Mouse (Mus musculus) intestine, embryonic 14.5 days (tissue): Measurements from ENCODE around the gene Adat2. TPM values are rescaled to one million over a fixed set of nuclear protein-coding genes. Genes with fewer than 3 reads are reported as not detected.
A peak's percentile ranks its signal among the peaks of the same experiment; 100 is the strongest.

Source experiments
- ATAC-seq: fragments of 200-750 bp; cut with Nextera tagmentation; replicated peaks from 2 replicates; pipeline ENCODE4 v1.8.0; 2017; ENCODE audit warnings: low read depth, moderate number of reproducible peaks, moderate TSS enrichment, moderate library complexity; ENCODE audit not compliant: low FRiP score, low TSS enrichment
- DNase-seq: peaks from one replicate; pipeline ENCODE4 v3.0.0-alpha.2; 2018; ENCODE audit warnings: low spot score
- H3K27ac ChIP-seq: fragments of 300-500 bp; sonication (generic); 2 replicates; pipeline ENCODE4 v1.5.1; 2014; ENCODE audit warnings: low read depth, mild to moderate bottlenecking, control low read depth
- H3K27me3 ChIP-seq: fragments of 300-500 bp; sonication (generic); replicated peaks from 2 replicates; pipeline ENCODE4 v1.6.1; 2014; ENCODE audit warnings: low read length, control low read depth; ENCODE audit not compliant: control insufficient read depth, insufficient read depth
- H3K36me3 ChIP-seq: fragments of 300-500 bp; sonication (generic); 2 replicates; pipeline ENCODE4 v1.6.1; 2014; ENCODE audit warnings: low read length, control low read depth; ENCODE audit not compliant: control insufficient read depth, insufficient read depth
- H3K4me1 ChIP-seq: fragments of 300-500 bp; sonication (generic); replicated peaks from 2 replicates; pipeline ENCODE4 v1.6.1; 2014; ENCODE audit warnings: low read length, control low read depth, mixed read lengths; ENCODE audit not compliant: control insufficient read depth, insufficient read depth
- H3K4me2 ChIP-seq: fragments of 300-500 bp; sonication (generic); 2 replicates; pipeline ENCODE4 v1.6.1; 2014; ENCODE audit warnings: low read length
- H3K4me3 ChIP-seq: fragments of 300-500 bp; sonication (generic); 2 replicates; pipeline ENCODE4 v1.5.1; 2014; ENCODE audit warnings: low read depth, low read length, control low read depth, mixed read lengths
- H3K9ac ChIP-seq: fragments of 300-500 bp; sonication (generic); 2 replicates; pipeline ENCODE4 v1.6.1; 2014; ENCODE audit warnings: mild to moderate bottlenecking, low read length
- H3K9me3 ChIP-seq: fragments of 300-500 bp; sonication (generic); 2 replicates; pipeline ENCODE4 v1.6.1; 2016; ENCODE audit warnings: low read length, control low read depth; ENCODE audit not compliant: control insufficient read depth
- WGBS: fragments of 180-500 bp; shearing (Covaris S2); extraction: QIAGEN DNeasy Blood & Tissue Kit; methylation state at CpG from one replicate; pipeline ENCODE4 v1.1.7; 2014; 5-methylcytosine and 5-hydroxymethylcytosine counted together
- polyA plus RNA-seq: library from polyadenylated mRNA; unstranded; fragments of >200 nt; fragmentation: Nextera tagmentation; extraction: Ambion mirVana; gene quantifications from 2 replicates; pipeline ENCODE4 v1.2.1, GENCODE M21; 2014

Adat2 gene
- polyA plus RNA-seq, 1 experiment from 2014 or later, result 5.8 TPM

DNA sequence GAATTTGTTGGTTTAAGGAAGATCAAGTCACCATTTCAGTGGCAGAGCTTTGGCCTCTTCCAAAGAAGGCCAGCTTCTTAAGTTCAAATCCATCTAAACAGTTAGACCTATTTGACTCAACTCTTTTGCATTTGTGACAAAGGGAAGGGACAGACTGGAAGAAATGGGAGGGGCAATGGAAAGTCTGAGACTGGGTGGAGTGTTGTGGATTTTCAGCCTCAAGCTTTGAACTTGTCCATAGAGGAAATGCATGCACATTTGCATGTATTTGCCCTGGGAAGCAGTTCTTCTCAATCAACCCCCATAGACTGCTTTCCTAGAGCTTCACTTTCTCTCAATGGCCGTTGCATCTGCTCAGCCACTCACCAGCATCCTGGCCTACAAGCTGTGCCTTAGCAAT lies 1.6 kb downstream of the Adat2 start:
- Histone ChIP-seq H3K4me1 (0 out of 2 replicates have a peak, but pooled peaks cover 6% of the 10 kb centered on the region), H3K27me3 (no peaks in the 10 kb centered on the region), H3K4me2 (no peak overlapping the region; the same call in 1 of the 2 replicates), H3K36me3 (no peaks in the 10 kb centered on the region; the same call in 1 of the 2 replicates), H3K4me3 (no peak overlapping the region), H3K27ac (no peak overlapping the region), H3K9me3 (no peaks in the 10 kb centered on the region), H3K9ac (no peak overlapping the region)
- no peak for ATAC-seq
- no peak for DNase-seq
- 67% methylated on average over 1 of the region's 1 CpGs for WGBS

GRCm38 (mm10) chr10:13560014-13560674 lies 7.5 kb downstream of the Adat2 start:
- no peak for ATAC-seq
- 89% methylated on average over 13 of the region's 13 CpGs for WGBS

DNA sequence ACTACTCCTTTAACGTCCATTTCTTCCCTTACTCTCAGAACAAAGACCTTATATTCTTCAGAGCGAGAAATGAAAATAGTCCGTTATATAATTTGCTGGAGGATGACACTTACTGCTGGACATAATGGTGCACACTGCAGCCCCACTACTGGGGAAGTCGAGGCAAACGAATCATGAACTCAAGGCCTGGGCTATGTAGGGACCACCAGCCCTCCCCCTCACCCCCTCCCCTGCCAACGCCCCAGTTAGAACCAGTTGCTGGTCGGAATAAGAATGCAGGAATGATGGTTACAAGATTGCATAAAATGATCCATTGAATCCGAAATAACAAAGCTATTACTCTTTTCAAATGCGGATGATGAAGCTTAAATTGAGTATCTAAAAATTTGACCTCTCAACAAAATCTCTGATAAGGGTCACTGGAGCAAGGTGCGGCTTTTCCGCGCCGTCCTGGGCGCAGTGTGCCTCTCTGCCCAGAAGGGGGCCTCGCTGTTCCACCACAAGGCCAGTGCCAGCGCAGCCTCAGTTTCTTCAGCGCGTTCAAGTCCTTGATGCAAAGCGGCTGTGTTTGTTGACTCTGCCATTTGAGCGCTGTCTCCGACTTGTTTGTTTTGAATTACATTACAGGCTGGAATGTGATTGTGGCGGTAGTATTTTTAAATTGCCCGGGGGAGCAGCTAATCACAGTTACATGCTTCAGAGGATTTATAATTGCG lies 11.8 kb downstream of the Adat2 start:
- DNase-seq (peak; percentile 82), ATAC-seq (0 out of 2 replicates have a peak, but pooled peaks have one; percentile 17)
- Histone ChIP-seq H3K9me3 (no peaks in the 10 kb centered on the region), H3K4me3 (peak overlapping the region; percentile 19; the same call in 1 of the 2 replicates), H3K27ac (no peak overlapping the region), H3K36me3 (peaks cover 20% of the 10 kb centered on the region), H3K27me3 (no peaks in the 10 kb centered on the region), H3K4me1 (no peaks in the 10 kb centered on the region), H3K9ac (no peak overlapping the region), H3K4me2 (peak overlapping the region; percentile 47)
- 26% methylated on average over 24 of the region's 24 CpGs for WGBS

More at GRCm38 (mm10) chr10:13560014-13560674, 7.5 kb downstream of the Adat2 start:
- no peak overlapping the region for H3K4me3 ChIP-seq
- H3K9me3 ChIP-seq, result no peaks in the 10 kb centered on the region
- no peaks in the 10 kb centered on the region for H3K4me1 ChIP-seq
- H3K9ac ChIP-seq, result no peak overlapping the region
- H3K4me2 ChIP-seq, result no peak overlapping the region
- H3K27me3 ChIP-seq, result no peaks in the 10 kb centered on the region
- H3K36me3 ChIP-seq, result peaks cover 20% of the 10 kb centered on the region
- DNase-seq, result no peak
- H3K27ac ChIP-seq, result no peak overlapping the region

GRCm38 (mm10) chr10:13565080-13565448 lies 12.4 kb downstream of the Adat2 start:
- no peaks in the 10 kb centered on the region for H3K27me3 ChIP-seq
- H3K4me3 ChIP-seq, result peak overlapping the region; percentile 19; the same call in 1 of the 2 replicates
- 0 out of 2 replicates have a peak, but pooled peaks cover 4% of the 10 kb centered on the region for H3K4me1 ChIP-seq
- H3K36me3 ChIP-seq, result peaks cover 19% of the 10 kb centered on the region
- ATAC-seq (no peak), DNase-seq (no peak)
- H3K9me3 ChIP-seq, result no peaks in the 10 kb centered on the region
- H3K27ac ChIP-seq, result no peak overlapping the region
- H3K4me2 ChIP-seq, result peak overlapping the region; percentile 47
- WGBS, result 43% methylated on average over 8 of the region's 8 CpGs
- no peak overlapping the region for H3K9ac ChIP-seq

- Histone ChIP-seq H3K36me3 (peaks cover 10% of the 10 kb centered on the region; the same call in 1 of the 2 replicates), H3K9ac (no peak overlapping the region), H3K27ac (no peak overlapping the region), H3K4me3 (no peak overlapping the region), H3K4me2 (no peak overlapping the region), H3K27me3 (no peaks in the 10 kb centered on the region), H3K4me1 (peaks cover 7% of the 10 kb centered on the region; the same call in 1 of the 2 replicates), H3K9me3 (no peaks in the 10 kb centered on the region)
- DNase-seq, result no peak
- WGBS, result 52% methylated on average over 13 of the region's 13 CpGs
- ATAC-seq, result no peak
Observed at GRCm38 (mm10) chr10:13566393-13566792, 13.7 kb downstream of the Adat2 start.

GRCm38 (mm10) chr10:13569818-13570217 lies 17.1 kb downstream of the Adat2 start:
- WGBS, result 55% methylated on average over 7 of the region's 7 CpGs
- DNase-seq (no peak), ATAC-seq (no peak)

DNA sequence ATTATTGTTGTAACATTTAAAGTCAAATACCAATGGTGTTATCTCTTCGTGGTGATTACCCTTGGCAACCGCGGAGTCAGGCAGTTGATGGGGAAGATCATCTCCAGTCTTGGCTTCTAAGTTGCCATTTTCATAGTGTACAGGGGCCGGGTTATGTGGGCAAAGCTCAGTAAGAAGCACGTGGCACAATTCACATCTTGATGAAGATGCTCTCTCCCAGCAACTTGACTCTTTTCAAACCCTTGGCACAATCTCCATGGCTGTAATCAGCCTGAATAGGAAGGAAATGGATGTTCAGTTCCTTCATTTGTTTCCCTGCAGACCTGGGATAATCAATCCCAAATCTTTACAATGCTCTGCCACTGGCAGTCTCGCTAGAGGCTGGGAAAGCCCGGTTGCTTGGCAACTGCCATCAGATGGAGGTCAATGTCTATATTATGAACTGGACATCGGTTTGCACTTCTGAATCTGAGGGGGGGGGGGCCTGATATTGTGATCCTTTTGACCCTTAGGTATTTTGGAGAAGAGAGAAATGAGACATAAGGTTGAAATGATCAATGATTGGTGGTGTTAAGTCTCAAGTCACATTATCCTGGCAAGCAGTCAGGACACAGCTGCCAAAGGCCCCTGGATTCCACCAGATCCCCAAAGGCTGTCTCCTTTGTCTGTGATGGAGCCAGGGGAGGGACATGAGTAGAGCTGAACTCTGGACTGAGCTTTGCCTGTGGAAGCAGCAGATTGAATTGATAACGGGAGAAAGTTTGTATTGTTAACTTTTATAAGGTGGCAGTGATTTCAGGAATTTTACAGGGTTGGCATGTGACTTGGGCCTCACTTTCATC lies 18.2 kb downstream of the Adat2 start:
- Histone ChIP-seq H3K4me3 (no peak overlapping the region), H3K9me3 (no peaks in the 10 kb centered on the region), H3K27me3 (no peaks in the 10 kb centered on the region), H3K9ac (no peak overlapping the region), H3K27ac (no peak overlapping the region), H3K4me2 (no peak overlapping the region), H3K4me1 (peaks cover 9% of the 10 kb centered on the region; the same call in 1 of the 2 replicates), H3K36me3 (no peaks in the 10 kb centered on the region)
- DNase-seq (no peak), ATAC-seq (no peak)
- 66% methylated on average over 9 of the region's 9 CpGs for WGBS

More at GRCm38 (mm10) chr10:13569818-13570217, 17.1 kb downstream of the Adat2 start:
- no peaks in the 10 kb centered on the region for H3K36me3 ChIP-seq
- no peak overlapping the region for H3K9ac ChIP-seq
- no peaks in the 10 kb centered on the region for H3K9me3 ChIP-seq
- H3K4me2 ChIP-seq, result no peak overlapping the region
- no peak overlapping the region for H3K4me3 ChIP-seq
- no peaks in the 10 kb centered on the region for H3K27me3 ChIP-seq
- peaks cover 9% of the 10 kb centered on the region; the same call in 1 of the 2 replicates for H3K4me1 ChIP-seq
- no peak overlapping the region for H3K27ac ChIP-seq

GRCm38 (mm10) chr10:13572003-13572402 lies 19.3 kb downstream of the Adat2 start:
- ATAC-seq (peak; percentile 69; the same call in 1 of the 2 replicates), DNase-seq (peak; percentile 61)
- Histone ChIP-seq H3K9ac (no peak overlapping the region), H3K4me2 (peak overlapping the region; percentile 18), H3K36me3 (no peaks in the 10 kb centered on the region), H3K9me3 (no peaks in the 10 kb centered on the region), H3K27me3 (no peaks in the 10 kb centered on the region), H3K4me3 (no peak overlapping the region), H3K27ac (no peak overlapping the region), H3K4me1 (peaks cover 9% of the 10 kb centered on the region; the same call in 1 of the 2 replicates)
- WGBS, result 13% methylated on average over 10 of the region's 10 CpGs
